Mouse (Mus musculus) megakaryocyte, embryonic 14.5 days (primary cell): ENCODE data around the gene Gnai2.

Experiments used
- FLI1 ChIP-seq: IDR thresholded peaks from 2 replicates; pipeline ENCODE4 v1.6.1; 2012; ENCODE audit warnings: low read length, inconsistent platforms, mixed read lengths
- GATA1 ChIP-seq: IDR thresholded peaks from 3 replicates; pipeline ENCODE4 v1.6.1; 2012; ENCODE audit warnings: mixed read lengths, low read length, inconsistent platforms, borderline replicate concordance

DNA sequence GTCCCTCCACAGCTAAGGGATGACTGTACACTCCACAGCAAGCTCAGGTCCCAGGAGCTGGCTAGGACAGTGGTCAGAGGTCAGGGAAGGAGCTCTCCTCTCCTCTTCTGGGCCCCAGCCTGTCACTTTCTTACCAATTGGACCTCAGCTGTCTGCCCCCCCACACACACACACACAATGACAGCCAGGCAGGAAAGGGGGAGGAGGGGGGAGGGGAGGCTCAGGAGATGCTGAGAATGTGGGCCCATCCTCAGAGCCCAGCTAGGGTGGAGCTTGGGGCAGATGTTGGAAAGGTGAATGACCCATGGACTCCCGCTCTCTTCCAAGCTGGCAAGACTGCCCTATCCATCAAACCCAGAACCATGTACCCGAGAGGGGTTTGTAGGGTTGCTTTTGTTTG lies 28.1 kb downstream of the Gnai2 start:
- TF ChIP-seq GATA1 (no peak), FLI1 (no peak)
